Mouse (Mus musculus): Measurements from ENCODE around the gene Rnf186. TPM values are rescaled to one million over a fixed set of nuclear protein-coding genes. Genes with fewer than 3 reads are reported as not detected.
A peak's percentile ranks its signal among the peaks of the same experiment; 100 is the strongest.

Rnf186 gene
- polyA plus RNA-seq, 1 experiment from 2014 or later = 24.8 TPM

GRCm38 (mm10) chr4:138934456-138935145 lies 32.3 kb upstream of the Rnf186 start:
- H3K27me3 ChIP-seq (ENCODE audit: control insufficient read depth, insufficient read depth, low read length) = no peaks in the 10 kb centered on the region
- H3K9me3 ChIP-seq (ENCODE audit: control insufficient read depth, low read length) = no peaks in the 10 kb centered on the region
- H3K36me3 ChIP-seq (ENCODE audit: control insufficient read depth, insufficient read depth, low read length) = no peaks in the 10 kb centered on the region
- H3K27ac ChIP-seq (replicated peaks) = no peak overlapping the region
- H3K4me1 ChIP-seq (replicated peaks; ENCODE audit: control insufficient read depth, insufficient read depth) = no peaks in the 10 kb centered on the region
- no peak for TF ChIP-seq EP300 (optimal IDR thresholded peaks at IDR 0.05)
- TF ChIP-seq CTCF (IDR thresholded peaks at IDR 0.05; ENCODE audit: low read depth) = no peak
- DNase-seq (ENCODE audit: low spot score) = no peak
- WGBS = 80% methylated on average over 11 of the region's 11 CpGs
- no peak for ATAC-seq (ENCODE audit: low FRiP score, low TSS enrichment)
- no peak overlapping the region for H3K4me3 ChIP-seq (ENCODE audit: low read depth, low read length)
- no peak overlapping the region for H3K4me2 ChIP-seq (replicated peaks; ENCODE audit: low read depth)
- H3K9ac ChIP-seq (ENCODE audit: low read length) = no peak overlapping the region

- ATAC-seq (ENCODE audit: low FRiP score, low TSS enrichment) = 0 out of 2 replicates have a peak, but pooled peaks have one; percentile 31
- 42% methylated on average over 10 of the region's 10 CpGs for WGBS
These were observed 28.2 kb upstream of the Rnf186 start for GRCm38 (mm10) chr4:138938495-138939269.

GRCm38 (mm10) chr4:138939481-138939880 lies 27.4 kb upstream of the Rnf186 start:
- Histone ChIP-seq H3K27ac (replicated peaks) (no peak overlapping the region), H3K36me3 (ENCODE audit: control insufficient read depth, insufficient read depth, low read length) (no peaks in the 10 kb centered on the region), H3K9ac (ENCODE audit: low read length) (no peak overlapping the region), H3K4me1 (replicated peaks; ENCODE audit: control insufficient read depth, insufficient read depth) (no peaks in the 10 kb centered on the region), H3K4me2 (replicated peaks; ENCODE audit: low read depth) (no peak overlapping the region), H3K9me3 (ENCODE audit: control insufficient read depth, low read length) (no peaks in the 10 kb centered on the region), H3K4me3 (ENCODE audit: low read depth, low read length) (no peak overlapping the region), H3K27me3 (ENCODE audit: control insufficient read depth, insufficient read depth, low read length) (no peaks in the 10 kb centered on the region)
- no peak for DNase-seq (ENCODE audit: low spot score)
- TF ChIP-seq EP300 (optimal IDR thresholded peaks at IDR 0.05) = no peak
- TF ChIP-seq CTCF (IDR thresholded peaks at IDR 0.05; ENCODE audit: low read depth) = no peak
- WGBS = 50% methylated on average over 4 of the region's 4 CpGs
- no peak for ATAC-seq (ENCODE audit: low FRiP score, low TSS enrichment)

More at GRCm38 (mm10) chr4:138938495-138939269, 28.2 kb upstream of the Rnf186 start:
- no peaks in the 10 kb centered on the region for H3K27me3 ChIP-seq (ENCODE audit: control insufficient read depth, insufficient read depth, low read length)
- peak; percentile 20 for DNase-seq (ENCODE audit: low spot score)
- H3K36me3 ChIP-seq (ENCODE audit: control insufficient read depth, insufficient read depth, low read length) = no peaks in the 10 kb centered on the region
- TF ChIP-seq CTCF (IDR thresholded peaks at IDR 0.05; ENCODE audit: low read depth) (no peak), EP300 (optimal IDR thresholded peaks at IDR 0.05) (no peak)
- no peak overlapping the region for H3K4me3 ChIP-seq (ENCODE audit: low read depth, low read length)
- H3K27ac ChIP-seq (replicated peaks) = 0 out of 2 replicates have a peak overlapping the region, but pooled peaks have one; percentile 13
- no peaks in the 10 kb centered on the region for H3K9me3 ChIP-seq (ENCODE audit: control insufficient read depth, low read length)
- no peak overlapping the region for H3K9ac ChIP-seq (ENCODE audit: low read length)
- no peak overlapping the region for H3K4me2 ChIP-seq (replicated peaks; ENCODE audit: low read depth)
- H3K4me1 ChIP-seq (replicated peaks; ENCODE audit: control insufficient read depth, insufficient read depth) = no peaks in the 10 kb centered on the region

- DNase-seq (ENCODE audit: low spot score) (peak; percentile 41), ATAC-seq (ENCODE audit: low FRiP score, low TSS enrichment) (no peak)
- H3K9me3 ChIP-seq (ENCODE audit: control insufficient read depth, low read length) = no peaks in the 10 kb centered on the region
- no peaks in the 10 kb centered on the region for H3K27me3 ChIP-seq (ENCODE audit: control insufficient read depth, insufficient read depth, low read length)
- no peak overlapping the region for H3K4me2 ChIP-seq (replicated peaks; ENCODE audit: low read depth)
- H3K27ac ChIP-seq (replicated peaks) = peak overlapping the region; percentile 82
- H3K9ac ChIP-seq (ENCODE audit: low read length) = no peak overlapping the region
- TF ChIP-seq CTCF (IDR thresholded peaks at IDR 0.05; ENCODE audit: low read depth) (no peak), EP300 (optimal IDR thresholded peaks at IDR 0.05) (no peak)
- H3K4me3 ChIP-seq (ENCODE audit: low read depth, low read length) = no peak overlapping the region
- H3K4me1 ChIP-seq (replicated peaks; ENCODE audit: control insufficient read depth, insufficient read depth) = no peaks in the 10 kb centered on the region
- WGBS = 34% methylated on average over 7 of the region's 7 CpGs
- no peaks in the 10 kb centered on the region for H3K36me3 ChIP-seq (ENCODE audit: control insufficient read depth, insufficient read depth, low read length)
These were observed 25.5 kb upstream of the Rnf186 start for GRCm38 (mm10) chr4:138941401-138941800.

- peak overlapping the region; percentile 82 for H3K27ac ChIP-seq (replicated peaks)
- no peak overlapping the region for H3K9ac ChIP-seq (ENCODE audit: low read length)
- no peaks in the 10 kb centered on the region for H3K36me3 ChIP-seq (ENCODE audit: control insufficient read depth, insufficient read depth, low read length)
- 15% methylated on average over 6 of the region's 6 CpGs for WGBS
- no peak overlapping the region for H3K4me3 ChIP-seq (ENCODE audit: low read depth, low read length)
- no peaks in the 10 kb centered on the region for H3K4me1 ChIP-seq (replicated peaks; ENCODE audit: control insufficient read depth, insufficient read depth)
- H3K27me3 ChIP-seq (ENCODE audit: control insufficient read depth, insufficient read depth, low read length) = no peaks in the 10 kb centered on the region
- H3K4me2 ChIP-seq (replicated peaks; ENCODE audit: low read depth) = no peak overlapping the region
- ATAC-seq (ENCODE audit: low FRiP score, low TSS enrichment) (peak; percentile 69), DNase-seq (ENCODE audit: low spot score) (peak; percentile 73)
- TF ChIP-seq CTCF (IDR thresholded peaks at IDR 0.05; ENCODE audit: low read depth) (no peak), EP300 (optimal IDR thresholded peaks at IDR 0.05) (no peak)
- no peaks in the 10 kb centered on the region for H3K9me3 ChIP-seq (ENCODE audit: control insufficient read depth, low read length)
These were observed 24.9 kb upstream of the Rnf186 start for GRCm38 (mm10) chr4:138941966-138942365.

GRCm38 (mm10) chr4:138943730-138944129 lies 23.2 kb upstream of the Rnf186 start:
- DNase-seq (ENCODE audit: low spot score) = peak; percentile 90
- Histone ChIP-seq H3K4me1 (replicated peaks; ENCODE audit: control insufficient read depth, insufficient read depth) (no peaks in the 10 kb centered on the region), H3K9me3 (ENCODE audit: control insufficient read depth, low read length) (no peaks in the 10 kb centered on the region), H3K36me3 (ENCODE audit: control insufficient read depth, insufficient read depth, low read length) (no peaks in the 10 kb centered on the region), H3K4me3 (ENCODE audit: low read depth, low read length) (peak overlapping the region; percentile 23; the same call in 1 of the 2 replicates), H3K9ac (ENCODE audit: low read length) (no peak overlapping the region), H3K4me2 (replicated peaks; ENCODE audit: low read depth) (peak overlapping the region; percentile 35), H3K27me3 (ENCODE audit: control insufficient read depth, insufficient read depth, low read length) (no peaks in the 10 kb centered on the region), H3K27ac (replicated peaks) (no peak overlapping the region)
- 32% methylated on average over 15 of the region's 15 CpGs for WGBS
- TF ChIP-seq EP300 (optimal IDR thresholded peaks at IDR 0.05) (no peak), CTCF (IDR thresholded peaks at IDR 0.05; ENCODE audit: low read depth) (peak; percentile 87)
- ATAC-seq (ENCODE audit: low FRiP score, low TSS enrichment) = peak; percentile 74

Data from stomach, postnatal 0 days (tissue).